Mouse (Mus musculus): ENCODE measurements around the gene Gabrg1. TPM values are rescaled to one million over a fixed set of nuclear protein-coding genes. Genes with fewer than 3 reads are reported as not detected.

The Gabrg1 gene
- 0.12 and 0.23 TPM in 2 replicates for polyA plus RNA-seq (2015; fragmentation: Nextera tagmentation; extraction: Ambion mirVana)

- Histone ChIP-seq H3K9me3 (no peaks in the 10 kb centered on the region), H3K27me3 (replicated peaks) (no peaks in the 10 kb centered on the region), H3K4me3 (replicated peaks) (peak within 1 kb of the TSS; percentile 23), H3K4me2 (peak within 1 kb of the TSS; percentile 50), H3K36me3 (no peaks in the 10 kb centered on the region), H3K27ac (no peak within 1 kb of the TSS), H3K4me1 (no peaks in the 10 kb centered on the region), H3K9ac (no peak within 1 kb of the TSS)
- 7% methylated on average over 19 of the region's 19 CpGs for WGBS
- peak; percentile 43; the same call in 1 of the 2 replicates for ATAC-seq (ENCODE audit: insufficient read depth, low FRiP score, low read depth)
Measured at GRCm38 (mm10) chr5:70842192-70843095, at the start of gene Gabrg1. Gene Gabrg1, minus strand, starts transcription at chr5:70842617.

- no peaks in the 10 kb centered on the region for H3K4me1 ChIP-seq
- no peaks in the 10 kb centered on the region for H3K27me3 ChIP-seq (replicated peaks)
- H3K4me3 ChIP-seq (replicated peaks) = no peak overlapping the region
- no peaks in the 10 kb centered on the region for H3K36me3 ChIP-seq
- H3K27ac ChIP-seq = no peak overlapping the region
- 76% methylated on average over 3 of the region's 3 CpGs for WGBS
- no peaks in the 10 kb centered on the region for H3K9me3 ChIP-seq
- no peak for ATAC-seq (ENCODE audit: insufficient read depth, low FRiP score, low read depth)
- H3K4me2 ChIP-seq = no peak overlapping the region
- no peak overlapping the region for H3K9ac ChIP-seq
Measured at GRCm38 (mm10) chr5:70884026-70884425, 41.6 kb upstream of the Gabrg1 start.

GRCm38 (mm10) chr5:70870081-70870480 is 27.7 kb upstream of the Gabrg1 start:
- Histone ChIP-seq H3K9me3 (no peaks in the 10 kb centered on the region), H3K4me2 (no peak overlapping the region), H3K9ac (no peak overlapping the region), H3K36me3 (no peaks in the 10 kb centered on the region), H3K4me1 (no peaks in the 10 kb centered on the region), H3K4me3 (replicated peaks) (no peak overlapping the region), H3K27me3 (replicated peaks) (no peaks in the 10 kb centered on the region), H3K27ac (no peak overlapping the region)
- WGBS = 55% methylated on average over 1 of the region's 1 CpGs
- ATAC-seq (ENCODE audit: insufficient read depth, low FRiP score, low read depth) = no peak

- Histone ChIP-seq H3K27ac (no peak overlapping the region), H3K36me3 (no peaks in the 10 kb centered on the region), H3K4me3 (replicated peaks) (peak overlapping the region; percentile 23), H3K4me2 (peak overlapping the region; percentile 50), H3K4me1 (no peaks in the 10 kb centered on the region), H3K9me3 (no peaks in the 10 kb centered on the region), H3K27me3 (replicated peaks) (no peaks in the 10 kb centered on the region), H3K9ac (no peak overlapping the region)
- ATAC-seq (ENCODE audit: insufficient read depth, low FRiP score, low read depth) = peak; percentile 72; the same call in 1 of the 2 replicates
- 13% methylated on average over 11 of the region's 11 CpGs for WGBS
Measured at GRCm38 (mm10) chr5:70843096-70843734, 798 bp upstream of the Gabrg1 start.

GRCm38 (mm10) chr5:70818681-70819080 is 23.7 kb downstream of the Gabrg1 start:
- H3K4me2 ChIP-seq = no peak overlapping the region
- no peaks in the 10 kb centered on the region for H3K4me1 ChIP-seq
- WGBS = 75% methylated on average over 2 of the region's 2 CpGs

GRCm38 (mm10) chr5:70736156-70736555 is 106.3 kb downstream of the Gabrg1 start:
- H3K9ac ChIP-seq = no peak overlapping the region
- WGBS = 78% methylated on average over 2 of the region's 2 CpGs
- no peaks in the 10 kb centered on the region for H3K4me1 ChIP-seq
- H3K36me3 ChIP-seq = no peaks in the 10 kb centered on the region
- no peak for ATAC-seq (ENCODE audit: insufficient read depth, low FRiP score, low read depth)
- no peaks in the 10 kb centered on the region for H3K27me3 ChIP-seq (replicated peaks)
- H3K9me3 ChIP-seq = no peaks in the 10 kb centered on the region
- H3K27ac ChIP-seq = no peak overlapping the region
- H3K4me2 ChIP-seq = no peak overlapping the region
- H3K4me3 ChIP-seq (replicated peaks) = no peak overlapping the region

More at GRCm38 (mm10) chr5:70818681-70819080, 23.7 kb downstream of the Gabrg1 start:
- no peaks in the 10 kb centered on the region for H3K27me3 ChIP-seq (replicated peaks)
- H3K4me3 ChIP-seq (replicated peaks) = no peak overlapping the region
- no peaks in the 10 kb centered on the region for H3K36me3 ChIP-seq
- H3K9ac ChIP-seq = no peak overlapping the region
- ATAC-seq (ENCODE audit: insufficient read depth, low FRiP score, low read depth) = no peak
- H3K27ac ChIP-seq = no peak overlapping the region
- no peaks in the 10 kb centered on the region for H3K9me3 ChIP-seq

GRCm38 (mm10) chr5:70704361-70704760 is 138.1 kb downstream of the Gabrg1 start:
- Histone ChIP-seq H3K36me3 (no peaks in the 10 kb centered on the region), H3K27me3 (replicated peaks) (no peaks in the 10 kb centered on the region), H3K9me3 (no peaks in the 10 kb centered on the region), H3K4me2 (no peak overlapping the region), H3K9ac (no peak overlapping the region), H3K27ac (no peak overlapping the region), H3K4me1 (no peaks in the 10 kb centered on the region), H3K4me3 (replicated peaks) (no peak overlapping the region)
- no peak for ATAC-seq (ENCODE audit: insufficient read depth, low FRiP score, low read depth)

Measured in stomach, embryonic 15.5 days (tissue).